Comparison of ENCODE assay signal across 14 mouse cellular contexts in genomic region chr5:115266340-115266739, GRCm38 (mm10). TPM values are rescaled to one million over a fixed set of nuclear protein-coding genes. Genes with fewer than 3 reads are reported as not detected.
DNase-seq lines count a peak whose midpoint lies in the region; ATAC-seq and TF ChIP-seq lines count a peak whose summit lies in the region.
"Had no signal": no experiment of that assay in that cellular context is flagged by ENCODE, and none has a peak within 500 bp of the region (broad histone marks: within the 10 kb centered on the region; RNA-seq: fewer than 3 reads in every experiment).

No protein-coding gene starts in this region.

- H3K4me1 ChIP-seq in hindbrain, embryonic 13.5 days (replicated peaks) = peaks cover 59% of the 10 kb centered on the region
- peaks cover 19% of the 10 kb centered on the region for H3K4me1 ChIP-seq in hindbrain, embryonic 14.5 days (replicated peaks; ENCODE audit: control insufficient read depth, insufficient read depth, low read length)
- H3K4me1 ChIP-seq in limb, embryonic 12.5 days (replicated peaks) = peaks cover 30% of the 10 kb centered on the region
- H3K4me1 ChIP-seq in liver, postnatal 0 days (ENCODE audit: insufficient read depth) = peaks cover 64% of the 10 kb centered on the region

- H3K9ac ChIP-seq in hindbrain, embryonic 13.5 days = peak overlapping the region; percentile 30; the same call in 1 of the 2 replicates
- no peak overlapping the region for H3K9ac ChIP-seq in hindbrain, embryonic 14.5 days
- H3K9ac ChIP-seq in limb, embryonic 12.5 days (replicated peaks) = no peak overlapping the region
- H3K9ac ChIP-seq in liver, postnatal 0 days (replicated peaks) = peak overlapping the region; percentile 58
- H3K9ac ChIP-seq: midbrain, embryonic 13.5 days; neural tube, embryonic 12.5 days had no signal

- H3K36me3 ChIP-seq in hindbrain, embryonic 13.5 days = peaks cover 34% of the 10 kb centered on the region
- peaks cover 35% of the 10 kb centered on the region for H3K36me3 ChIP-seq in hindbrain, embryonic 14.5 days (replicated peaks; ENCODE audit: control insufficient read depth, insufficient read depth)
- peaks cover 61% of the 10 kb centered on the region for H3K36me3 ChIP-seq in limb, embryonic 12.5 days
- H3K36me3 ChIP-seq in liver, postnatal 0 days (replicated peaks; ENCODE audit: insufficient read depth, low read length) = peaks cover 44% of the 10 kb centered on the region

- intact Hi-C loops in gastrocnemius, adult 2 months (cut with DNase I) = no loop called here
- intact Hi-C loops in gastrocnemius, postnatal 14 days (cut with DNase I; ENCODE audit: low total_unique reads) = no loop called here

- H3K4me3 ChIP-seq in gastrocnemius, adult 2 months = peak overlapping the region; percentile 36
- H3K4me3 ChIP-seq in hindbrain, embryonic 13.5 days = no peak overlapping the region
- H3K4me3 ChIP-seq in hindbrain, embryonic 14.5 days (replicated peaks; ENCODE audit: low read length) = no peak overlapping the region
- no peak overlapping the region for H3K4me3 ChIP-seq in limb, embryonic 12.5 days (replicated peaks)
- H3K4me3 ChIP-seq in liver, postnatal 0 days (ENCODE audit: low read depth, low read length) = peak overlapping the region; percentile 28
- H3K4me3 ChIP-seq: midbrain, embryonic 13.5 days; neural tube, embryonic 12.5 days had no signal

- TF ChIP-seq CTCF in gastrocnemius, adult 2 months (IDR thresholded peaks at IDR 0.05) = no peak
- no peak for TF ChIP-seq CTCF in liver, postnatal 0 days (IDR thresholded peaks at IDR 0.05; ENCODE audit: low read depth)

- no peaks in the 10 kb centered on the region for H3K27me3 ChIP-seq in hindbrain, embryonic 13.5 days
- no peaks in the 10 kb centered on the region for H3K27me3 ChIP-seq in hindbrain, embryonic 14.5 days (ENCODE audit: control insufficient read depth, insufficient read depth, low read length)
- no peaks in the 10 kb centered on the region for H3K27me3 ChIP-seq in limb, embryonic 12.5 days
- H3K27me3 ChIP-seq in liver, postnatal 0 days (ENCODE audit: insufficient read depth, low read length) = no peaks in the 10 kb centered on the region
- H3K27me3 ChIP-seq: midbrain, embryonic 13.5 days; neural tube, embryonic 12.5 days had no signal

- no peaks in the 10 kb centered on the region for H3K9me3 ChIP-seq in hindbrain, embryonic 13.5 days
- H3K9me3 ChIP-seq in hindbrain, embryonic 14.5 days (ENCODE audit: control insufficient read depth, low read length) = no peaks in the 10 kb centered on the region
- H3K9me3 ChIP-seq in limb, embryonic 12.5 days = no peaks in the 10 kb centered on the region
- no peaks in the 10 kb centered on the region for H3K9me3 ChIP-seq in liver, postnatal 0 days (ENCODE audit: low read length)
- H3K9me3 ChIP-seq: midbrain, embryonic 13.5 days; neural tube, embryonic 12.5 days had no signal

- no peak overlapping the region for H3K4me2 ChIP-seq in hindbrain, embryonic 13.5 days
- H3K4me2 ChIP-seq in hindbrain, embryonic 14.5 days (replicated peaks) = no peak overlapping the region
- no peak overlapping the region for H3K4me2 ChIP-seq in limb, embryonic 12.5 days
- H3K4me2 ChIP-seq in liver, postnatal 0 days (ENCODE audit: low read depth, low read length) = peak overlapping the region; percentile 79
- H3K4me2 ChIP-seq: midbrain, embryonic 13.5 days; neural tube, embryonic 12.5 days had no signal

- TF ChIP-seq EP300 in liver, postnatal 0 days (IDR thresholded peaks at IDR 0.05; ENCODE audit: low read depth) = no peak

- DNase-seq in gastrocnemius, adult 2 months = no peak
- no peak for DNase-seq in gastrocnemius, postnatal 14 days
- DNase-seq in hindbrain, embryonic 14.5 days (ENCODE audit: low spot score) = no peak
- DNase-seq in liver, postnatal 0 days = peak; percentile 40
- DNase-seq in kidney, adult 8-10 months = no peak
- DNase-seq in cerebellum, adult 8-10 months = no peak
- DNase-seq: adrenal gland, postnatal 36 days; cerebellum, adult 11 months; kidney, adult 18-20 months; retina, postnatal 1 day had no signal

- 92% methylated on average over 5 of the region's 5 CpGs for WGBS in hindbrain, embryonic 13.5 days
- 92% methylated on average over 5 of the region's 5 CpGs for WGBS in hindbrain, embryonic 14.5 days
- 90% methylated on average over 5 of the region's 5 CpGs for WGBS in limb, embryonic 12.5 days
- WGBS in liver, postnatal 0 days (ENCODE audit: insufficient replicate concordance) = 71% methylated on average over 5 of the region's 5 CpGs

- no peak for ATAC-seq in hindbrain, embryonic 13.5 days (ENCODE audit: low FRiP score)
- ATAC-seq in hindbrain, embryonic 14.5 days (ENCODE audit: low FRiP score) = no peak
- ATAC-seq in limb, embryonic 12.5 days (ENCODE audit: insufficient number of reproducible peaks, insufficient read depth, low FRiP score, low TSS enrichment, low read depth) = no peak
- ATAC-seq in liver, postnatal 0 days = peak; percentile 64
- ATAC-seq: midbrain, embryonic 13.5 days had no signal

- peak overlapping the region; percentile 91 for H3K27ac ChIP-seq in gastrocnemius, adult 2 months
- no peak overlapping the region for H3K27ac ChIP-seq in hindbrain, embryonic 13.5 days
- H3K27ac ChIP-seq in hindbrain, embryonic 14.5 days = no peak overlapping the region
- H3K27ac ChIP-seq in limb, embryonic 12.5 days = peak overlapping the region; percentile 67; the same call in 1 of the 2 replicates
- peak overlapping the region; percentile 92 for H3K27ac ChIP-seq in liver, postnatal 0 days (ENCODE audit: low read depth)
- H3K27ac ChIP-seq: midbrain, embryonic 13.5 days; neural tube, embryonic 12.5 days had no signal

RNA-seq across cellular contexts. Expression of gene Rnf10, which starts 6.4 kb away (rescaled TPM):
- 100 to 1,000 TPM; 269 to 274 TPM for total RNA-seq in gastrocnemius, adult 2 months (2021)
- 100 to 1,000 TPM; 238 to 257 TPM for total RNA-seq in gastrocnemius, postnatal 14 days (2021)
- 156 and 160 TPM in 2 replicates for polyA plus RNA-seq in hindbrain, embryonic 13.5 days (2015; fragmentation: Nextera tagmentation; extraction: Ambion mirVana)
- 101 and 113 TPM in 2 replicates for polyA plus RNA-seq in hindbrain, embryonic 14.5 days (2014; fragmentation: Nextera tagmentation; extraction: Ambion mirVana)
- 174 and 184 TPM in 2 replicates for polyA plus RNA-seq in limb, embryonic 12.5 days (2016; fragmentation: Nextera tagmentation; extraction: Ambion mirVana)
- polyA plus RNA-seq in liver, postnatal 0 days (2015; fragmentation: Nextera tagmentation; extraction: Ambion mirVana) = 75.4 and 78.4 TPM in 2 replicates

RNA-seq across cellular contexts. Expression of gene Coq5, which starts 13.1 kb away (rescaled TPM):
- total RNA-seq in gastrocnemius, adult 2 months (2021) = 100 to 1,000 TPM in 1 of 2 experiments, 10 to 100 TPM in 1; 63.8 to 112 TPM
- total RNA-seq in gastrocnemius, postnatal 14 days (2021) = 100 to 1,000 TPM in 1 of 2 experiments, 10 to 100 TPM in 1; 84.0 to 101 TPM
- 53.1 and 56.5 TPM in 2 replicates for polyA plus RNA-seq in hindbrain, embryonic 13.5 days (2015; fragmentation: Nextera tagmentation; extraction: Ambion mirVana)
- polyA plus RNA-seq in hindbrain, embryonic 14.5 days (2014; fragmentation: Nextera tagmentation; extraction: Ambion mirVana) = 52.5 and 57.6 TPM in 2 replicates
- polyA plus RNA-seq in limb, embryonic 12.5 days (2016; fragmentation: Nextera tagmentation; extraction: Ambion mirVana) = 39.0 and 44.0 TPM in 2 replicates
- 19.5 and 19.6 TPM in 2 replicates for polyA plus RNA-seq in liver, postnatal 0 days (2015; fragmentation: Nextera tagmentation; extraction: Ambion mirVana)

RNA-seq across cellular contexts. Expression of gene Pop5, which starts 30.7 kb away (rescaled TPM):
- total RNA-seq in gastrocnemius, adult 2 months (2021) = 10 to 100 TPM; 27.8 to 51.7 TPM
- 10 to 100 TPM; 24.0 to 25.4 TPM for total RNA-seq in gastrocnemius, postnatal 14 days (2021)
- polyA plus RNA-seq in hindbrain, embryonic 13.5 days (2015; fragmentation: Nextera tagmentation; extraction: Ambion mirVana) = 103 and 105 TPM in 2 replicates
- polyA plus RNA-seq in hindbrain, embryonic 14.5 days (2014; fragmentation: Nextera tagmentation; extraction: Ambion mirVana) = 107 and 114 TPM in 2 replicates
- 93.9 and 104 TPM in 2 replicates for polyA plus RNA-seq in limb, embryonic 12.5 days (2016; fragmentation: Nextera tagmentation; extraction: Ambion mirVana)
- 58.7 and 61.8 TPM in 2 replicates for polyA plus RNA-seq in liver, postnatal 0 days (2015; fragmentation: Nextera tagmentation; extraction: Ambion mirVana)

RNA-seq across cellular contexts. Expression of gene Dynll1, which starts 34.5 kb away (rescaled TPM):
- 100 to 1,000 TPM in 1 of 2 experiments, 10 to 100 TPM in 1; 48.4 to 115 TPM for total RNA-seq in gastrocnemius, adult 2 months (2021)
- total RNA-seq in gastrocnemius, postnatal 14 days (2021) = 100 to 1,000 TPM in 1 of 2 experiments, 10 to 100 TPM in 1; 84.8 to 138 TPM
- polyA plus RNA-seq in hindbrain, embryonic 13.5 days (2015; fragmentation: Nextera tagmentation; extraction: Ambion mirVana) = 1,285 and 1,377 TPM in 2 replicates
- 1,269 and 1,310 TPM in 2 replicates for polyA plus RNA-seq in hindbrain, embryonic 14.5 days (2014; fragmentation: Nextera tagmentation; extraction: Ambion mirVana)
- polyA plus RNA-seq in limb, embryonic 12.5 days (2016; fragmentation: Nextera tagmentation; extraction: Ambion mirVana) = 1,818 and 1,898 TPM in 2 replicates
- 388 and 399 TPM in 2 replicates for polyA plus RNA-seq in liver, postnatal 0 days (2015; fragmentation: Nextera tagmentation; extraction: Ambion mirVana)

Comparison
In these comparisons a context has a peak if more than half of its experiments do, and no peak if none do; other contexts are left out.
1. H3K9ac ChIP-seq: peak in hindbrain, embryonic 13.5 days (single experiment) and liver, postnatal 0 days (single experiment); none in hindbrain, embryonic 14.5 days (single experiment) and limb, embryonic 12.5 days (single experiment).
2. H3K27ac ChIP-seq: peak in gastrocnemius, adult 2 months (single experiment), limb, embryonic 12.5 days (single experiment) and liver, postnatal 0 days (single experiment); none in hindbrain, embryonic 13.5 days (single experiment) and hindbrain, embryonic 14.5 days (single experiment).
3. H3K4me3 ChIP-seq: peak in gastrocnemius, adult 2 months (single experiment) and liver, postnatal 0 days (single experiment); none in hindbrain, embryonic 13.5 days (single experiment), hindbrain, embryonic 14.5 days (single experiment) and limb, embryonic 12.5 days (single experiment).